Mouse (Mus musculus): ENCODE measurements around the gene Ncapd3.

GRCm38 (mm10) chr9:27122963-27123362, 93.0 kb downstream of the Ncapd3 start:
- TF ChIP-seq EP300 (IDR thresholded peaks at IDR 0.05; ENCODE audit: low read depth) (no peak), CTCF (IDR thresholded peaks at IDR 0.05; ENCODE audit: low read depth) (no peak)

All from liver, embryonic 14.5 days (tissue).